Mouse (Mus musculus) activated CD4-positive, CD25-positive, alpha-beta regulatory T cell, adult 4 months (primary cell): Measurements from ENCODE around the gene Ccdc194. TPM values are rescaled to one million over a fixed set of nuclear protein-coding genes. Genes with fewer than 3 reads are reported as not detected.

Experiments used
- ATAC-seq: one replicate; pipeline ENCODE4 v1.8.0; 2017
- polyA plus RNA-seq, 2 experiments: library from polyadenylated mRNA; unstranded; fragments of 100-300 nt; shearing (Covaris generic); gene quantifications; one replicate each; pipeline ENCODE4 v1.2.1; 2017

Gene Ccdc194
- polyA plus RNA-seq, 2 experiments from 2014 or later: not detected

DNA sequence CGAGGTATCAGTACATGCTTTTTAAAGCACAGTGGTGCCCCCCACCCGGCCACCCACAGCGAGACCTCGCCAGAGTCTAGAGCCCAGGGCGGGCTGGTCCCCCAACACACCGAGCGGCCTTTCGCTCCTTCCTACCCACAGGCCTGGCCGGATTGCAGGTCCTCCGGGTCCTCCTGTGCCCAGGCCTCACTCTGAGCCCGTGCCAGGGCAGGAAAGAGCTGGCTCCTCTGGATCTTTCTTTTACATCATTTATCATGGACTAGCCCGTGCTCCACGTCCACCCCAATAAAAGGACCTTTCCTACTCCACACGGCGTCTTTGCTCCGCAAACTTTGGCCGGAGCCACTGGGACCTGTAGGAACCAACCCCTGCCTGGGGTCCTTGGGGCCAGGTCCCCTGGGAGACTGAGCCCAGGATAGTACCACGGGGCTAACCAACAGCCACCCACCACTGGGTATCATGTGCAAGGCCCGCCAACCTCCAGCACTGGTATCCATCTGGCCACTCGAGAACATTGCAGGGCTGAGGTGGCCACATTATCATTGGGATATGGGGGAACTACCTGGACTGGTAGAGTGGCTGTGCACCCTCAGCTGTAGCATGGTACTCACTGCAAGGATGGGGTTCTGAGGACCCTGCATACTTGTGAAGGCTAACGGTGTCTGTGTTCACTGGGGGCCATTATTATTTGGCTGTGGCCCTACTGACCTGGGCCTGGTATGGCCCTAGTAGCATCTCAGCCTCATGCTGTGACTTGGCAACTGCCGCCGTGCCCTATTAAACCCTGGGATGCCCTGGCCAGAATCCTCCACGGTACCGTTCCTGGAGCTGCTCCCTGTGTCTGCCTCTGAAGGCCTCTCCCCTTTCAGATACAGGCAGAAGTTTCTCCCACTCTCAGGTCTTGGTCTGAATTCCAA, 50.5 kb downstream of the Ccdc194 start:
- no peak for ATAC-seq

DNA sequence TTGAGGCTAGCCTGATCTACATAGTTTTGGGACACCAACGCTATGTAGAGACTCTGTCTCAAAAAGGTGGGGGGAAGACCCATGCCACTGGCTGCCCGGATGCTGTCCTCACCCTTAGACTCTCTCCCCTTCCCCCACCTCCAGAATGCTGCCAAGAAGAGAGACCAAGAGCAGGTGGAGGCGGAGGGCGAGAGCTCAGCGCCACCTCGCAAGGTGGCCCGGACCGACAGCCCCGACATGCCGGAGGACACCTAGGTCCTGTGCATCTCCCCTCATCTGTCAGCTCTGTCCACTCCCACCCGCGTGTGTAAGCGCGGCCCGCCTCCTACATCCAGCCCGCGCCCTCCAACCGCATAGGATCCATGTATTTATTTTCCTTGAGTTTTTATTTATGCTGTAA, 51.2 kb downstream of the Ccdc194 start:
- no peak for ATAC-seq

DNA sequence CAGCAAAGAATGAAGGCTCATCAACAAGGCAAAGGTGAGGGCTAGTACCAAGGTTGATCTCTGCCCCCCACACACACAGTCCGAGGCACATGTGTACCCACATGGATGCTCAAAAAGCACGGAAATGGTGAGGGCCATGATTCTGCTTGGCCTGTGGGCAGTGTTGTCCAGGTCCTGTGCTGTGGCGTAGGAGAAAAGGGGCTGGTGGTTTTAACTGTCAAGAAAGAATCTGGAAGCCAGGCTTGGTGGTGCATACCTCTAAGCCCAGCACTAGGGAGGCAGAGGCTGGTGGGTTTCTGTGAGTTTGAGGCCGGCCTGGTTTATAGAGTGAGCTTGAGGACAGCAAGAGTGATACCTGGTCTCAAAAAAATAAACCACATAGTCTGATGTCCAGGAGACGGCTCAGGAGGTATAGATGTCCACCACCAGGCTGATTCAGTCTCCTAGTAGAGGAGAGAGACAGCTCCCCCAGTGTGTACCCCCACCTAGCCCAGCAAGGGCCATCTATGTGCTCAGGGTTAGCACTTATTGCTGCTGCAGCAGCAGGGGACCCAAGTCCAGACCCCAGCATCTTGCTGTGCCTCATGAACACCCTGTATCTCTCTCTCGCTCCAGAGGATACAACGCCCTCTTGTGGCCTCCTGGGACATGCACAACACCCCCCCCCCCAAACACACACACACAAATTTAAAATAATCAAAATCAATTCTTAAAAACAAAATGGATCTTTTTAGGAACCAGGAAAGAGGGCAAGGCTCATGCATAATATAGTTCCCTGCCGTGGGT, 52.7 kb downstream of the Ccdc194 start:
- no peak for ATAC-seq

DNA sequence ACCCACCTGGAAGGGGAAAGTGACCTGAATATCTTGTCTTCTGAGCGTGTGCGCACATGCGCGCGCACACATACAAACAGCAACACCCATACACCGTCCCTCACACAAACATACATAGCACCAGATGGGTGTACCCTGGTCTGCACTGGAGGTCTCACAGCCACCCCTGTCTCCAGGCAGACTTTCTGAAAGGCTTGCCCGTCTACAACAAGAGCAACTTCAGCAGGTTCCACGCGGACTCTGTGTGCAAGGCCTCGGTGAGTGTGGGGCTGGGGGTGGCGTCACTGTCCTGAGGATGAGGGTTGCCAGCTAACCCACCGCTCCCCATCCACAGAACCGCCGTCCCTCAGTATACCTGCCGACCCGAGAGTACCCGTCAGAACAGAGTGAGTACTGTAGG, 53.6 kb downstream of the Ccdc194 start:
- ATAC-seq: no peak

DNA sequence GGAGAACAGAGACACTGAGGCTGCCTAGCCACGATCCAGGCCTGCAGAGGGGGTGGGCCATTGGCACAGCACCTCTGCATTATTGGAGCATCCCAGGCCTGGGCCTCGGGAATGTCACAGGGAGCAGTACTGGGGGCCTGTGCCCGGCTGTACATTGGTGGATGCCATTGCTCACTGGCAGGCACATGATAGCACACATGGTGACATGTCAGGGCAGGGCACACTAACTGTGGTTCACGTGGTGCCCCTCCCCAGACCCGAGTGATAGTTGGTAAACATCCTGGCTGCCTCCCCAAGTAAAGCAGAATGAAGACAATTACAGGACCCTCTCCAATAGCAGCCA, 54.6 kb downstream of the Ccdc194 start:
- no peak for ATAC-seq

DNA sequence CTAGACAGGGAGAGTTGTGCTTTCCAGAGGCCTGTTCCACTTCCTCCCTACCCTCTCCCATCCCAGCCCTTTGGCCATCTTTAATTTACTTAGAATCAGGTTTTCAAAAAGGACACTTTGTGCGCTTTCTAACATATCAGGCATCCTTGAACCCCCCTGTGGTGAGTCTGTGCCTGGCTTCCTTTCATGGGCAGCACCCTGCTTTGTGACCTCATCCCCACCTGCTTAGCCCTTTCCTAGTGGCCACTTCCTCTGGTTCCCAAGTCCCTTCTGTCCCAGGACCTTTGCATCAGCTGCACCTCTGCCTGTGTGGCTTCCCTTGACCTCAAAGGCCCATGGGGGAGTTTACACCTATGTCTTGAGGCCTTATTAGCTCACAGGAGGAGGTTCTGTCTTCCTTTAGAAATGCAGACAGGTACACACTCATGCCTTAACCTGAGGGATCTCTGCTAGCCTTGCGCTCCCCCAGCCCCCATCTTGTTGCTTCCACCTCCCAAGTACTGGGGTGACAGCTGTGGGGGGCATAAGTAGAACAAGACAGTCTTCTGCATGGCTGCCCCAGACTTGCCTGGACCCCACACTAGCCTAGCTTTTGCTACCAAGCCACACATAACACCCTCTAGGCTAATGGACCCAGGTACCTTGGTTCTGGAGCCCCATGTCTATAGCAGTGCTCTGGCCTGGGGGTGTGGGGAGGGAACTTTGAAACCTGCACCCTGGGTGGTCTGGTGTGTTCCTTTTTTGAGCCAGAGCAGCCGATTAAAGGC, 55.2 kb downstream of the Ccdc194 start:
- no peak for ATAC-seq

Other genes starting within 250 kb of the Ccdc194 start
- gene Use1, start 158.9 kb downstream of the Ccdc194 start, polyA plus RNA-seq: 100 to 1,000 TPM; 302 to 322 TPM
- 1 to 10 TPM; 3.7 to 4.9 TPM for gene Ocel1, start 154.4 kb downstream of the Ccdc194 start, polyA plus RNA-seq
- gene Nr2f6, start 143.8 kb downstream of the Ccdc194 start, polyA plus RNA-seq: under 1 TPM in 1 of 2 experiments, not detected in 1; 0.45 TPM
- under 1 TPM in 1 of 2 experiments, not detected in 1; 0.28 TPM for gene Ushbp1, start 129.9 kb downstream of the Ccdc194 start, polyA plus RNA-seq
- gene Babam1, start 128.8 kb downstream of the Ccdc194 start, polyA plus RNA-seq: 10 to 100 TPM; 59.2 to 67.9 TPM
- 1 to 10 TPM; 1.7 to 2.4 TPM for gene Ankle1, start 119.7 kb downstream of the Ccdc194 start, polyA plus RNA-seq
- gene Abhd8, start 62.1 kb downstream of the Ccdc194 start, polyA plus RNA-seq: 10 to 100 TPM; 24.7 to 29.0 TPM
- gene Mrpl34, start 60.8 kb downstream of the Ccdc194 start, polyA plus RNA-seq: 100 to 1,000 TPM in 1 of 2 experiments, 10 to 100 TPM in 1; 70.3 to 101 TPM
- 10 to 100 TPM; 26.8 to 30.6 TPM for gene Dda1, start 56.5 kb downstream of the Ccdc194 start, polyA plus RNA-seq
- gene Ano8, start 39.7 kb downstream of the Ccdc194 start, polyA plus RNA-seq: under 1 TPM in 1 of 2 experiments, not detected in 1; 0.24 TPM
- 1 to 10 TPM; 3.9 to 5.1 TPM for gene Gtpbp3, start 37.6 kb downstream of the Ccdc194 start, polyA plus RNA-seq
- not detected for gene Plvap, start 14.0 kb downstream of the Ccdc194 start, polyA plus RNA-seq
- gene Bst2, start 11.7 kb upstream of the Ccdc194 start, polyA plus RNA-seq: 100 to 1,000 TPM in 1 of 2 experiments, 10 to 100 TPM in 1; 40.2 to 113 TPM
- 10 to 100 TPM; 59.3 to 71.7 TPM for gene Mvb12a, start 17.2 kb upstream of the Ccdc194 start, polyA plus RNA-seq
- 1 to 10 TPM in 1 of 2 experiments, under 1 TPM in 1; 0.99 to 1.7 TPM for gene Tmem221, start 33.2 kb upstream of the Ccdc194 start, polyA plus RNA-seq
- under 1 TPM in 1 of 2 experiments, not detected in 1; 0.15 TPM for gene Nxnl1, start 40.9 kb upstream of the Ccdc194 start, polyA plus RNA-seq
- 1 to 10 TPM; 4.4 to 8.9 TPM for gene Slc27a1, start 43.2 kb upstream of the Ccdc194 start, polyA plus RNA-seq
- 10 to 100 TPM; 77.4 to 87.4 TPM for gene Pgls, start 66.5 kb upstream of the Ccdc194 start, polyA plus RNA-seq
- gene Fam129c, start 71.9 kb upstream of the Ccdc194 start, polyA plus RNA-seq: 1 to 10 TPM; 1.9 to 3.9 TPM
- gene Colgalt1, start 85.3 kb upstream of the Ccdc194 start, polyA plus RNA-seq: 10 to 100 TPM; 10.5 to 11.4 TPM
- under 1 TPM; 0.37 to 0.93 TPM for gene Unc13a, start 146.0 kb upstream of the Ccdc194 start, polyA plus RNA-seq
- 10 to 100 TPM; 18.6 to 41.7 TPM for gene Jak3, start 150.6 kb upstream of the Ccdc194 start, polyA plus RNA-seq
- 10 to 100 TPM; 16.4 to 23.9 TPM for gene Insl3, start 163.5 kb upstream of the Ccdc194 start, polyA plus RNA-seq
- gene B3gnt3, start 176.1 kb upstream of the Ccdc194 start, polyA plus RNA-seq: 1 to 10 TPM; 3.3 to 3.8 TPM
- 10 to 100 TPM; 55.0 to 72.9 TPM for gene Fcho1, start 200.0 kb upstream of the Ccdc194 start, polyA plus RNA-seq